Mouse (Mus musculus) spleen, adult 2 months (tissue): Measurements from ENCODE around the gene Alad.

ENCODE experiments used
- CTCF ChIP-seq: fragments of 200-500 bp; IDR thresholded peaks from 2 replicates; pipeline ENCODE4 v1.5.1; 2011; ENCODE audit warnings: mild to moderate bottlenecking, inconsistent platforms; ENCODE audit not compliant: insufficient read depth, insufficient read length, insufficient replicate concordance; ENCODE audit errors: extremely low read depth
- POLR2A ChIP-seq: fragments of 200-500 bp; IDR thresholded peaks from 2 replicates; pipeline ENCODE4 v1.6.1; 2011; ENCODE audit warnings: low read depth, low read length, inconsistent platforms

DNA sequence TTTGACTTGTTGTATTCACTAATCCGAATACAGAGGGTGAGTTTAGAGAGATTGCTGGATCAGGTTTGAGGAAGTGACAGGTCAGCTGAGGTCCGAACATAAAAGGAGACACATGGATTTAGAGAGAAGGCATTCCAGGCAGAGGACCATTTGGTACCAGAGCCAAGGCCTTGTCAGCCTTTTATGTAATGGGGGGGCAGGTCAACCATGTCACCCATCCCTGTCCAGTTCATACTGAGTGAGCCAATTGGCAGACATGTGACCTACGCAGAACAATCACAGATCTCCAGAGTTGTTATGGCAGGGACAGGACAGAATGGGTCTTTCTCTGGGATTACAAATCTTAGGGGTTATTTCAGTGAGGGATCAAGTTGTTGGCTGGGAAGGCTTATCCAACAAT is 13.7 kb downstream of the Alad start:
- TF ChIP-seq POLR2A (no peak), CTCF (no peak)
